Mouse (Mus musculus): ENCODE measurements around the gene Gm3317. TPM values are rescaled to one million over a fixed set of nuclear protein-coding genes. Genes with fewer than 3 reads are reported as not detected.

Gene Gm3317
- not detected in 2 replicates for polyA plus RNA-seq (2012; rRNA removed)

DNA sequence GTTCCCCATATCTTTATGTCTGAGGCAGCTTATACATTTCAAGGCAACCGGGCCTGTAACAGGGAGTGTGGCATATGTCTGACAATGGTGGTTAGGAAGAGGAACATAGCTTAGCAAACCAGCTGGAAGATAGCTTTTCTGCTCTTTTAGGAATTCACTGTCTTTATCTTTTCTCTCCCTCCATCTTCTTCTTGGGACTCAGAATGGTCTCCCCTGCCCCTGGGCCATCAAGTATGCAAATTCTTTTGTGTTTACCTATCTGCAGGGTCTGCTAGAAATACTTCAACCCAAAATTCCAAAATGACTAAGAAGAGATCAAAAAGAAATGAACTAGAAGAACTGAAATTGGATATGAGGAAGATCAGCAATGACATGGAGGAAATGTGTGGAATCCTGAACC, at the start of gene Gm3317:
Gene Gm3317, plus strand, starts transcription at position 301 of the 400 bp plus-strand sequence.

DNA sequence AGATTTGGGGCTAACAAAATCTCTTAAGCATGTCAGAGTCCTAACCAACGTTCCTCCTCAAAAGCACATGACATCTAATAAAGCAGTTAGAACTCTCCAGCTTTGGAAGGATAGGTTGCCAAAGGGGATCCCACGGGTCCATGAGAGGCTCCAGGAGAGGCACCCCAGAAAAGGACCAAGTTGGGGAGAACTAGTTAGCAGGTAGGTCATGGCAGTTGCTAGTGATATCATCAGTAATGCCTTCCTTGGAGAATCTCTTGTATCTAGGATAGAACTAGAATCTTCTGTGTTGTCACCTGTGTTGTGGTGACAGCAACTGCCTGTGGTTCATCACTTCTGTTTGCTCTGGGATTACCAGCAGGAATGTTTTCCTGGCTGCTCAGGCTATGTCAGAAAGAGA, 33.1 kb upstream of the Gm3317 start, which contains the start of gene Gm8279:
Gene Gm8279, plus strand, starts transcription at position 301 of the 400 bp plus-strand sequence.

DNA sequence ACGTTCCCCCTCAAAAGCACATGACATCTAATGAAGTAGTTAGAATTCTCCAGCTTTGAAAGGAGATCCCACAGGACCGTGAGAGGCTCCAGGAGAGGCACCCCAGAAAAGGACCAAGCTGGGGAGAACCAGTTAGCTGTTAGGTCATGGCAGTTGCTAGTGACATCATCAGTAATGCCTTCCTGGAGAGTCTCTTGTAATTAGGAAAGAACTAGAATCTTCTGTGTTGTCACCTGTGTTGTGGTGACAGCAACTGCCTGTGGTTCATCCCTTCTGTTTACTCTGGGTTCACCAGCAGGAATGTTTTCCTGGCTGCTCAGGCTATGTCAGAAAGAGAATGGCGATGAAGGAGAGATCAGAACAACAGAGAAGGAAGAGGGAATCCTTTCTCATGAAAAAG, 21.2 kb downstream of the Gm3317 start, which contains the start of gene Gm8271:
Gene Gm8271, plus strand, starts transcription at position 301 of the 400 bp plus-strand sequence.

Other genes with a start within 250 kb of the Gm3317 start
- not detected in 2 replicates for gene Gm8297, start 180.6 kb upstream of the Gm3317 start, polyA plus RNA-seq (2012; rRNA removed)
- gene Gm3298, start 148.6 kb upstream of the Gm3317 start, polyA plus RNA-seq (2012; rRNA removed): not detected in 2 replicates
- gene 4930555G01Rik, start 113.9 kb upstream of the Gm3317 start, polyA plus RNA-seq (2012; rRNA removed): not detected in 2 replicates
- 0.07 TPM in 1 of 2 replicates, not detected in the other for gene Gm8281, start 93.5 kb upstream of the Gm3317 start, polyA plus RNA-seq (2012; rRNA removed)
- gene Gm8279, start 33.0 kb upstream of the Gm3317 start, polyA plus RNA-seq (2012; rRNA removed): not detected in 2 replicates
- gene Gm8271, start 21.3 kb downstream of the Gm3317 start, polyA plus RNA-seq (2012; rRNA removed): not detected in 2 replicates
- gene Gm3526, start 96.0 kb downstream of the Gm3317 start, polyA plus RNA-seq (2012; rRNA removed): not detected in 2 replicates
- not detected in 2 replicates for gene Gm3542, start 170.4 kb downstream of the Gm3317 start, polyA plus RNA-seq (2012; rRNA removed)
- gene Gm3500, start 224.5 kb downstream of the Gm3317 start, polyA plus RNA-seq (2012; rRNA removed): not detected in 2 replicates

Measured in colon, adult 2 months (tissue).